Mouse (Mus musculus): ENCODE results near the gene Prex1.

Gene Prex1

DNA sequence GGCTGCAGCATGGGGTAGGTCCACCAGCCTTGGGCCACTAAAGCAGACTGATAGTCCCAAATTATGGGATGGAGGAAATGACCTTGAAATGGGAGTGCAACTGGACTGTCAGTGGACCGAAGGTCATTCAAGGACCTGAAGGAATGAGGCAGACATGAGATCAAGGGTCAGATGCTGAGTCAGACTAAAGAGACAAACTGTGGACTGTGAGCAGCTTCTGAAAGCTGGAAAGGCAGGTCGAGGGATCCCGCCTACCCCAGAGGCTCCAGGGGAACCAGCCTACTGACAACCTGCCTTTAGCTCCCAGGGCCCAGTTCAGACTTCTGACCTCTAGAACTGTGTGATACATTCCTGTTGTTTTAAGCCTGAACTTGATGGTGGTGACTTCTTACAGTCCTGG, 55.3 kb downstream of the Prex1 start:
- DNase-seq: no peak

GRCm38 (mm10) chr2:166657451-166658011, 56.1 kb downstream of the Prex1 start:
- DNase-seq: no peak

GRCm38 (mm10) chr2:166656630-166657029, 57.0 kb downstream of the Prex1 start:
- DNase-seq: no peak

GRCm38 (mm10) chr2:166655727-166656520, 57.7 kb downstream of the Prex1 start:
- DNase-seq: no peak

DNA sequence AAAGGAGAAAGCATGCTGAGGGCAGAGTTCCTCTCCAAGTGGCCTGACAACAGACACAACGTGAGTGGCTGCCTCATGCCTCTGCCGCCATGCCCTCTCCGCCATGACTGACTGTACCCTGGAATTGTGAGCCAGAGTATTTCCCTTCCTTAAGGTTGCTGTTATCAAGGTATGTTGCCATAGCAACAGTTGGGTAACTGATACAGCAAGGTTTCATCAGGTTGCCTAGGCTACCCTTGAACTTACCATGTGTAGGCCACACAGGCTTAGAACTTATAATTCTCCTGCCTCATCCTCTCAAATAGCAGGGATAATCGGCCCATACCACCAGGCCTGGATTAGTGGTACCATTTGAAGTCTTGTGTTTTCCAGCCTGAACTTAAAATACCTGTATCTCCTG, 58.3 kb downstream of the Prex1 start:
- DNase-seq: no peak

GRCm38 (mm10) chr2:166654875-166655274, 58.8 kb downstream of the Prex1 start:
- DNase-seq: no peak

- no peak for DNase-seq
These were observed 60.1 kb downstream of the Prex1 start for GRCm38 (mm10) chr2:166653564-166653963.

- DNase-seq: no peak
These were observed 61.0 kb downstream of the Prex1 start for GRCm38 (mm10) chr2:166652672-166653071.

DNA sequence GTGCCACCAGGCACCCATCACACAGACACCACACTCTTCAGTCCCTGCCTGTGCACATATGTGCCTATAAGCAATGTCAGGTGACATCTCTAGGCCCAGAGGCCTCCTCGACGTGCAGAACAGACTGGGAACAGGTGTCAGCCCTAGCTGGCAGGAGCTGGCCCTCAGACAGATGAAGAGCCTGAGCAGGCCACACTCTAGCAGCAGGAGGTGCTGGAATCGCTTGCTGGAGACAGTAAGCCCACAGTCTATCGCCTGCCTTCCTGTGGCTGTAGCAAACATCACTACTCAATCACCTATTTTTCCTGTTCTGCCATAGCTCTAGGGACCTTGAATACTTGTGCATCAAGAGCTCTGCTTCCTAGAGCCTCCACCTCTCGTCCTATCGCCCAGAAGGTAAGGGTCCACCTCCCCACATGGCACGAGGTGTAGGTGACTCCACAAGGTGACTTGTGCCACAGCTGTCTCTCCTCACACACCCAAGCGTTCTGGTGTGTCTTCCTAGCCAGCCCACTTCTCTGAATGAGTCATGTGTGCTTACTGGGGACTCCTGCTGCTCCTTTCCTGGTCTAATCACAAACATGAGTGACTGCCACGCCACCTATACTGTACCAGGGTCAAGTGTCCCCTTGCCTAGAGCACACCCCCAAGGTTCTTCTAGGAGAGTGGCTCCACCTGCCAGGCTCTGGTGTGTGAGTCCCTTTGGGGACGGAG, 62.2 kb downstream of the Prex1 start:
- DNase-seq: peak; percentile 51 to 54

GRCm38 (mm10) chr2:166650414-166650813, 63.2 kb downstream of the Prex1 start:
- DNase-seq: no peak

- no peak for DNase-seq
These were observed 66.4 kb downstream of the Prex1 start for GRCm38 (mm10) chr2:166647242-166647641.

DNA sequence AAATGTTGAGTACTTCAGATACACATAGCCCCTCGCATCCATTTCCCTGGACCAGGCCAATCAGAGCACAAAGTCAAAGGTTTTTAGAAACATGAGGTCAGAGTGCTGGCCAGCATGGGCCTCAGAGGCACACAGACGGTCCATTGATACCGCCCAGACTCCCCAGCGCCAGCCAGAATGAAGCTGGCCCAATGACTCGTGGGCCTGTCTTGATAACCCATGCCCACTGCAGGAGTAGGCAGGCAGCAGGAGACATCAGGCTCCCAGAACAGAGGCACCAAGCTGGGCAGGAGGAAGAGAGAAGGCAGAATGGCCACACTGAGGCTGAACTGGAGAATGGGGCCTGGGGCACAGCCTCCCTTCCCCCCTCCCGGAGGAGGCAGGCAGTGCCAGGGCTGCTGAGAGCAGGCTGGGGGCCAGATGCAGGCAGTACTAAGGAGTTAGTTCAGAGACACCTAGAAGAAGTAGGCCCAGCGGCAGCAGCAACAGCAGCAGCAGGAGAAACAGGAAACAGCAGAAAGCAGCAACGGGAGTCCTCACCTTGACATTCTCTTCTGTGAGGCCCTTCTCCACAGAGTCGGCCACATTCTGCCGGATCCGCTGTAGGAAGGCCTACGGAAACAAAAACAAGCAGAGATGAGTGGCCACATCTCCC, 67.1 kb downstream of the Prex1 start:
- no peak for DNase-seq

DNA sequence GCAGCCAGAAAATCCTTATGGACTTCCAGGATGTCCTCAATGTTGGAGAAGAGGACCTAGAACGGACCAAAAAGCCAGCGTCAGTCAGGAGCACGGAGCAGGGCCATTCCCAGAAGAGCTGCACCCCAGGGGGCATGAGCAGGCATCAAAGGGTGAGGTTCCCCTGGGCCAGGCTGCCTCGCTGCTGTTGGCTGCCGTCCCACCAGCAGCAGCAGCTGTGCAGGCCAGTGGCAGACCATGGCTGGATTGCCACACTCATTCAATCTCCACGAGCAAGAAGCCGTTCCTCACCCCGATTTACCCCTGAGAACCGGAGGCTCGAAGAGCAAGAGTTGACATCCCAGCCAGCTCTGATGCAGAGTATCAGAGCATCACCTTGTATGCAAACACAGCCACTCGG, 68.8 kb downstream of the Prex1 start:
- no peak for DNase-seq

GRCm38 (mm10) chr2:166642581-166642987, 71.0 kb downstream of the Prex1 start:
- no peak for DNase-seq

- DNase-seq: no peak
These were observed 73.9 kb downstream of the Prex1 start for GRCm38 (mm10) chr2:166639750-166640149.

GRCm38 (mm10) chr2:166638947-166639641, 74.5 kb downstream of the Prex1 start:
- DNase-seq: no peak

- no peak for DNase-seq
These were observed 75.4 kb downstream of the Prex1 start for GRCm38 (mm10) chr2:166638079-166638800.

DNA sequence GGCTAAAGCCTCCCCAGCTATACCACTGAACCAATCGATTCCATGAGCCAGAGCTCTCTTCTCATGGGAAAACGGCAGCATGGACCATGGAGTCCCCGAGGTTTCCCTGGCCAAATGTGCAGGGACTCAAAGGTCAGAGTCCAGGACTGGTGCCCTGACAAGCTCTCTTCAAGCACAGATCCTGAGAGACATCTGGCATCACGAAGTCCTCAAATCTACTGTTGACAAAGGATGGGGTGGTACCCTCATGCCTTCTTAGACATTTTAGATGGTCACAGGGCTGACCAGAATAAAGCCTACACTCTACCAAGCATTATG, 76.0 kb downstream of the Prex1 start:
- no peak for DNase-seq

DNA sequence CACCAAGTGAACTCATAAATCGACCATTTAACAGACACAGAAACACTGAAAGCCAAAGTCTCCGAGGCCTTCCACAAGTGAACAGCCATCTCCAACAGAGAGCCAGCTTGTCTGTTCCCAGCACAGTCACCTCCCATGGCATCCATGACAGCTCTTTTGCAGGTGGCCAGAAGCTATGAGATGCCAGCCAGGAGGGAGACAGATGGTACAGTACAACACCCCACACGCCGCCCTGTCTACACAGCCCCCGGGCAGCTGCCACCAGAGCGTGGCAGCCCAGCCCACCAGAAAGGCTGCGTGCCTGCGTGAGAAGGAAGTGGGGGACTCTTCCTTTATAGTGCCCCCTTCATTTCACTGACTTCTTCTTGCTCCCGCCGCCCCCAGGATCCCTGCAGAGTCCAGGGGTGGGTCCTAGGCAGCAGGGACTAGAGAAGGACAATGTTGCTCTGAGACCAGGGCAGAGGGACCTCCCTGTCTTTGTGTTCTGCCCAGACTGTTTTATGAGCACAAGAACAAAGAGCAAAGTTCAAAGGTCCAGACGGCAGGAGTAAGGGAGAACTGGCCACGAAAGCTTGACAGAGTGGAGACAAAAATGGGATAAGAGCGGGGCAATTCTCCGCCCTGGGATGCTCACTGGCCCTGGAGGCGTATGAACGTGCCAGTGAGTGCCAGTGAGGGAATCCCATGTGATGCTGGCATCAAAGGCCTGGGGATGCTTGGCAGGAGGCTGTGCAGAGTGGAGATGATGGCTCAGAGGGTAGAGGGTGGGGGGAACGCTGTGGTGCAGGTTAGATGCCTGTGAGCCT, 76.6 kb downstream of the Prex1 start:
- peak; percentile 74 to 75 for DNase-seq

GRCm38 (mm10) chr2:166635521-166635920, 78.1 kb downstream of the Prex1 start:
- peak; percentile 47 to 48 for DNase-seq
